Mouse (Mus musculus) frontal cortex, postnatal 25 days (tissue): ENCODE measurements around the gene Slc6a18.
"Not testable (repeated sequence)": the region's sequence is repeated elsewhere in the genome, so short reads cannot be mapped to it uniquely, and the experiment has no call there.

Experiments used
- DNase-seq, 2 experiments: peaks; one replicate each; pipeline ENCODE4 v3.0.0; 2022; ENCODE audit warnings: low spot score in 2 of 2

Slc6a18 gene

DNA sequence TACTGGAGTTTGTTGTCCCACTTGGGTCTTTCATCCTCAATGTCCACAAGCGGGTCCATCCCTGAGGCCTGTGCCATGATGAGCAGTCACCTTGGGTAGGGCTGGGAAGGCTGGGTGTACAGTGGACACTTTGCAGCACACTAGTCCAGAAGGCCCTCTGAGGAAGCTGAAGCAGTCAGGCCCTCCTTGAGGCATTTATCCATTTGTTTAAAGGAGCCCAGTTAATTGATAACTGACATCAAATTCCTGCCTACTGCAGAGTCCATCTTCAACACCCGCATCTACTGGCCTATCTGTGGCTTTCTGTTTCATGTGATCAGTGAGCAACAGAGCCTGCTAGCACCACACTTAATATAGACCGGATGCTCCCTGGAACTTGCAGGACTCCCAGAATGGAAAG lies at the start of gene Slc6a18:
Slc6a18 (minus strand) TSS at position 171 of the 400 bp plus-strand sequence.
- no peak for DNase-seq

DNA sequence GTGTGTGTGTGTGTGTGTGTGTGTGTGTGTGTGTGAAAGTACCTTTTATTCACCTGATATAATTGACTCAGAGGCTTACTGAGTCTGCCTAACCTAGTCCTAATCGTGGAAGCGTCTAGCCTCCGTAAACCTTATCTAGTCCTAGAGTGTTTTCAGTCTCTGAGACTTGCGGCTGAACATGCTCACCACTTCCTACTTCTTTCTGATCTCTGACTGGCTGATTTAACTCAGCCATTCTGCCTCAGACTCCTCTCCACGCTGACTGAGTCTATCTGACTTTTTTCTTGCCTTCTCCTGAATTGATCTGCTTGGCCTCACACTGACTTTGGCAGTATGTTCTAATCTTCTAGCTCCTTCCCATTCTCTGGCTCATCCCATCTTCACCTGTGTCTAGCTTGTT lies 47.5 kb upstream of the Slc6a18 start:
- DNase-seq = no peak

DNA sequence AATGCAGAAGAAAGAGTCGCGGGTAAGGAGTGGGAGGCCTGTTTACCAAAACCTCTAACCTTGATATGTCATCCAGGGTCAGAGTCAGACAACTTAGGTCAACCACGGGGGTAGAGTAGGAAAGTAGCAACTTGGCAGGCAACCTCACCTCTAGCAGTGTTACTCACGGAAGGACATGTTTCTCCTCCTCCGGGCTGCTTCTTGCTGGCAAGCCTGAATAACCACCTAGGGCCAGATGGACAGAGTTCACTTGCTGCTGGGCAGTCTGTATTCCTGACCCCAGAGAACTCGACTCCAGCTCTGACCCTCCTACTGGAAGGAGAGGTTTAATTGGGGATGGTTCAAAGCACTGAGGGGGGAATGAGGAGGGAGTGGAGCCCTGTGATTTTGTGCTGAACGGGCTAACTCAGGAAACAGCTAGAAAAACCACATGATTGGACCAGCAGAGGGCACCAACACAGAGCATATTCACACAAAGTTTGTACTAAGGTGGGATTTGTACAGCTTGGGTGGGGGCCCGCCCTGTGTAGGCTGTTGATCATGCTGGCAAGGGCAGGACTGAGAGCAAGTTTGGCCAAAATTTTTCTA lies 45.4 kb upstream of the Slc6a18 start:
- peak; percentile 30 to 49 for DNase-seq

DNA sequence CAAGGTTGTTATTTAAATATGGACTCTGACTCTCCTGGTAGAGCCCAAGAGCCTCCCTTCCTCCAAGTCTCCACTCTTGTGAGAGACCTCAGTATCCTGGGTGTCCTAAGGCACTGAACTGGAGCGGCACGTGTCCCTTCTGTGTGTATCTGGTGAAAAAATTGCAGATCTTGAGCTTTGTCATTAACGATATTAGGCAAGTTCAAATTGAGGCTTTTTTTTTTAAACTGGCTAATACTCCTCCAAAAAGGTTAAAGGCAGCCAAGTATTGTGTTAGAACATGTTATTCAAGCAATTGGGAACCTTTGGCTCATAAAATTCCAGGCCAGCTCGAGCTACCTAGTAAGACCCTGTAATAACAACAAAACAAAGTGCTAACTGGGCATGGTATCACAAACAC lies 42.4 kb upstream of the Slc6a18 start:
- DNase-seq = no peak

DNA sequence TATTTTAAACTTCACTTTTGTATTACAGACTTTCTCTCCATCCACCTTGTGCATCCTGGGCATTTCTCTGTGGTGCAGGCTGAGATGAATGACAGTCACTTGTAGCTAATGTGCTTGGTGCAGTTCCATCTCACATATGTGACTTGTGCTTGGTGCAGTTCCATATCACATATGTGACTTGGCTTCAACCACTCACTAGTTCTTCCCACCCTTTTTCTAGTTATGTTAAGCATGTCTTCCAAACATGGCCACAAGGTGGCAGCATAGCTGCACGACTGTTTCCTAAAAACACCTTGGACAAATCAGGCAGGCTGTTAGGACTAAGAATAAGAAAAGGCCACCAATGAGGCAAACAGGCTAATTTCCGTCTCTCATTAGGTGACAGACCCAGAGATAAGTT lies 40.4 kb upstream of the Slc6a18 start:
- DNase-seq = peak; percentile 83 to 86

DNA sequence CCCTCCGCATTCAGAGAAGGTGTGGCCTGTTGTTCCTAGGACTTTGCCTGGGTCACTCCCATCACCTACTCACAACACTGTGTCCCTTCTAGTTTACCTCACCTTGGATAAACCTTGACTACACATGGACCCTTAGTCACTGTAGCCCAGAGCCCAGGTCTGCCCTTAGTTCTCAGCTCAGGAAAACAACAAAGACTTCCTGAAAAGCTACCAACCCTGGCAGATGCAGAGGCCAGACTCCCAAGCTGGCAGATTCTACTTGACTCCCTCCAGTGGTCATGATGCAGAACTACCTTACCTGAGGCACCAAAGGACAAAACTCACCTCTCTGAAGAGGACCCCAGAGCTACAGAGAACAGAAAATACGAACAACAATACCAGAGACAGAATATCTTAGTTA lies 36.2 kb upstream of the Slc6a18 start:
- no peak for DNase-seq

DNA sequence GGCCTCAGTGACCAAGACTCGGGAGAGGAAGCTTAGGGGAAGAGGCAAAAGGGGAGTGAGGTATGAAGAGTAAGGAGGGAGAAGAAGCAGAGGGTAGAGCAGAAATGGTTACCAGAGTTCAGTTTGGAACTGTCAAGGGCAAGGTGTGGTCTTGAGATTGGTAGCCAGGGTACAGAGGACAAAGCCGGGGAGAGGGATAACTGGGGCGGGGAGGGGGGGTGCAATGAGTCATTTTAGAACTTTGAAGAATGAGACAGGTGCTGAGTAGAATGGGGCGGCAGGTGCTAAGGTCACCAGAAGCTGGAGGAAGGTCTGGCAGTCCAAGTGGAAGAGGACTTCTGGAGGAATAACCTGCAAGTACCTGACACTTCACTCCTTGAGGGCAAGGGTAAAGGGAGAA lies 35.4 kb upstream of the Slc6a18 start:
- no peak for DNase-seq

DNA sequence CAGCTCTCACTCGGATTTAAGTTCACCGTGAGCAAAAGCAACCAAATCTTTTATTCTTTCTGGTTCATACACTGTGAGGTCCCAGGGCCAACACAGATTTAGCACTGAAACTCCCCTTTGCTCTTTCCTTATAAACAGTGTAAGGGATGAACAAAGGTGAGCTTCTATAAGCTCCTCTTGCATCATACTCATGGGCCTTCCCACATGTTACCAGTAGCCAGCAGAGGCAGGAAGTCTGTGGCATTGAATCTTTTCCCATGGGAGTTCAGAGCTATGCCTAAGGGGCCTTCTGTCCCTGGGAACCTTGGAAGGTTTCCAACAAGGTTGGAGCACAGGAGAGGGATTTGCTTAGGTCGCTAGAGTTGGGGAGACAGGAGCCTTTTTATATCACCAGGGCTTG lies 34.4 kb upstream of the Slc6a18 start:
- no peak for DNase-seq

DNA sequence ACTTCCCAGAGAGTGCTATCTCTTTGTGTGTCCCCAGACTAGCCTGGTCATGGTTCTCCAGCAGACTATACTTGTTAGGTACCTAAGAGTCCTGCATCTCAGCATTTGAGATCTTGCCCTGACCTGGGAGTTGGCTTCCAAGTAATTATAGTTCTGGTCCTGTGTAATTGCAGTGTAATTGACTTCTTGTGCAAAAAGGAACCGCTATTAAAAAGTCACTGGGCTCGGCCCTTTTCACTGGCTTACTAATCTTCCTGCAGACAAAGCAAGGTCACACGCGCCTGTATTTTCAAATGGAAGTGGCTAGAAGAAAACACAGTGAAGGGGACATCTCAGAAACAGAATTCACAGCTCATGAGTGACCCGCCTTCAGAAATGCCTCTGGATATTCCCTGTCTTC lies 34.0 kb upstream of the Slc6a18 start:
- DNase-seq = no peak

DNA sequence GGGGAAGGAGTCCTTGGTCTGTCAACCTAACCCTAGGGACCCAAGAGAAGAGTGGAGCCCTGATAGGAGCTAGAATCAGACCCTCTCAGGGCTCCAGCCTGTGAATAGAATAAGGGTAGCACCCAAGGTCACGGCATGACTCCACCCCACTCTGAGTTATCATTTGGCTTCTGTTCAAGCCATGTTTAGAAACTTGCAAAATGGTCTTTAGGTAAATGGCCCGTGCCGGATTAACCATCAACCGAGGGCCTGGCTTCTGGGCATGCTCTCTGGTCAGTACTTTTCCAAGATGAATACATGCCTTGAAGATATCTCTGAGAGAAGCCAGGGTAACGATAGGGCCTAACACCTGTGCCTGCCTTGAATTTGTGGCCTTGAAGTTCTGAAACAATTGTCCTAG lies 33.4 kb upstream of the Slc6a18 start:
- DNase-seq = no peak

DNA sequence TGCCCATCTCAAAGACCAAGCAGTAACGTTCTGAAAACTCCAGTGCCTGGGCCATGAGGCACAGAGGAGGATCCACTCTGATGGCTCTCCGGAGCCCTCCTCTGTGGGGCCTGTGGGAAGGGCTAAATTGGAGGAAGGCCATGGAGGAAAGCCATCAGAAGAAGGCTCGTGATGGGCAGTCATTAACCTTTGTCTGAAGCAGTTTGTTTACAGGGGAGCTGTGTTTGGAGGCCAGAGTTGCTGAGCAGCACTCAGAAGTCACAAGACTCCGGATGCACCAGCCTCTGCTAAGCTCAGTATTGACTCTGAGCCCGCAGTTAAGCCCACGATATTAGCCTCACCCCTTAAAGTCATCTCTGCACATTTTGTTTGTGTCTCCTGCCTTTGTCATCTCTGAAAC lies 31.7 kb upstream of the Slc6a18 start:
- DNase-seq = no peak

DNA sequence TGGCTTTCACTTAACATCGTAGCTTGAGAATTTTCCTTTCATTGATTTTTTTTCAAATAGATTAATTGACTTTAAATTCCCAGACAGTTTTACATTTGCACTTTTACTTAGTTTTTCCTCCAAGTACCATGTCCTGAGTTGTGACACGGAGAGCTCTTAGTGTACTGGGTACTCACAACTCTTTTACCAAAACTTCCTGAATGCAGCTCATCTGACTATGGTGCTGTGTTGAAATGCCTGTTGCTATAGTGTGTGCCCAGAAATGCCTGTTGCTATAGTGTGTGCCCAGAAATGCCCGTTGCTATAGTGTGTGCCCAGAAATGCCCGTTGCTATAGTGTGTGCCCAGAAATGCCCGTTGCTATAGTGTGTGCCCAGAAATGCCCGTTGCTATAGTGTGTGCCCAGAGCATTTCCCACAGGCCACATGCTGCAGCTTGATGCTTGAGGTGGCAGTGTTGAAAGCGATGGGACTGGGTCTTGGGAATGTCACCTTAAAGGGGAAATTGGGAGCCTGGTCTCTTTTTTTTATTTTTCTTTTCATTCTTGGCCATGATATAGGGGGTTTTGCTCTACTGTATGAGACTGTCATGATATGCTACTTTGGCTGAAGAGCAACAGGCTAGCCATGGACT lies 27.0 kb upstream of the Slc6a18 start, which contains the start of gene Slc6a19:
Slc6a19 (minus strand) TSS at position 172 of the 632 bp plus-strand sequence.
- DNase-seq = no peak

DNA sequence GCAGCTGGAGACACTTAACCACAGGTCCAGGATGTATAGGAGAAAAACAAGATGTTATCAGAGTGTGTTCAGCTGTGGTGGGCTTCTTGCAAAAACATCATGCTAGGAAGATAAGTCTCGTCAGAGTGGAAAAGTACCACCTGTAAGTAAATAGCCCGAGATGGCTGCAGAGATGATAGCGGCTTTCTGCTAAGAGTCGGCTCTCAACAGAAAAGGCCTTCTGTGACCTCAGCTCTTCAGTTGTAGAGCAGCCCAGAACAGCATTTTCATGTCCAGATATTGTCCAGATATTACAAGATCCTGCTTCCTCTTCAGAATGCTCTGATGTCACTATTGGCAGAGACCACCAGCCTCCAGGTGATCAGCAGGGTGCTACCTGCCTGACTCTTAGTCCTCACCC lies 25.7 kb upstream of the Slc6a18 start:
- not testable (repeated sequence) for DNase-seq

DNA sequence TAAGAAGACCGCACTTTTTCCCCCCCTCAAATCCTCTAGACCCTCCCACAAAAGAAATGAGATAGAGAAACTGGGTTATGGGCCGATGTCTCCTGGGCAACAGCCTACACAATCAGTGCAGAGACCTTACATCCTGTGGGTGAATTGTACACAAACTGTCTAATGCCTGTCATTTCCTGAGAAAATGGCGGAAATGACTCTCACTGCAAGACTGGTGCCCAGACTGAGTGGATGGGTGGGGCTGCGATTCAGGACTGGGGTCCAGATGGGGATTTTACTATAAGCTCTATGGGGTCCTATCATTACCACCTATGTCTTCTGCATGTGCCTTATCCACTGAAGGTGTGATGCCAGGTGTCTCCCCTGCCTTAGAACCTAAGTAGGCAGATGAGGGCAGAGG lies 25.0 kb upstream of the Slc6a18 start:
- DNase-seq = no peak

DNA sequence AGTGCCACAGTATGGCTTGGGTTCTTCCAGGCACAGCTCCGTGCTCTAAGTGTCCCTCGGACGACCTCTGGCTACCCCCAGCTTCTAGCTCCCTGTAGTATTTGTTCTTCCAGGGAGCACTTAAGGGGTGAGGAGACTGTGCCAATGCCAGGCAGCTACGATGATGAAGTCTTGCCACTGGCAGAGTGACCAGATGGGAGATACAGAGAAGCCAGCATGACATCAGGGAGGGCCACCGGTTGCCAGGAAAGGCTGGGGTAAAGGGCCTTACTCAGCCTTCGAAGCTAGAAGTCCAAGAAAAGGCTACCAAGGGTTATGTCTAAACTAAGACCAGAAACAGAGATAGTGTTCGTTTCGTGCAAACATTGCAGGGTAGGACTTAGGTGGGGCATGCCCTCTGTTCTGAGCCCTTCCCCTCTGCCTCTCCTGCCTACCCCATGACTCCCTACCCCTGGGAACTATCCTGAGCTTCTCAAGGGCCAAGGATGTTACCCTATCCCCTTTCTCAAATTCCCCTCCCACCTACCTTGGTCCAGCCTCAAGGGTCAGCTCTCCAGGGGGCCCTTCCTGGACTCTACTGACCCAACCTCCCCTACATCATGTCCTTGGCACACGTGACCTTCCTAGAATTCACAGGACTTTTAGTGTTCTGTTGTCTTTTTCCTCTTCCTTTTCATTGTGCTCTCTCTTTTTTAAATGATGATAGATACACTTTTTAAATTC lies 23.5 kb upstream of the Slc6a18 start:
- no peak for DNase-seq

DNA sequence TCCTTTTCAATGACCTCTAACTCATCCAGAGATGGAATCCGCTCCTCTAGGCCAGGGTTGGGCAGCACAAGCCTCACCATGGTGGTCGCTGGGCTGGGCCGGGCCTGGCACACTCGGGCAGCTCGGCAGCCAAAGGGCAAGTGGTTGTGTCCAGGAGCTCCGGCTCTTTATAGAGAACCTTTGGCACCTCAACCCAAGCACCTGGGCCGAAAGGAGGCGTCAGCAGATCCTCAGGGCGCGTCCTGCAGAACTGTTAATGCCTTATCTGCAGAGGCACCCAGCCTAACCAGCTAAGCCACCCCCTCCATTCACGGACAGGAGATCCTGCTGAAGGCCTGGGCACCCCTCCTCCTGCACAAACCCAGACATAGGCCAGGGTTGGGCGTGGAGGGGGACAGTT lies 22.7 kb upstream of the Slc6a18 start:
- DNase-seq = no peak

DNA sequence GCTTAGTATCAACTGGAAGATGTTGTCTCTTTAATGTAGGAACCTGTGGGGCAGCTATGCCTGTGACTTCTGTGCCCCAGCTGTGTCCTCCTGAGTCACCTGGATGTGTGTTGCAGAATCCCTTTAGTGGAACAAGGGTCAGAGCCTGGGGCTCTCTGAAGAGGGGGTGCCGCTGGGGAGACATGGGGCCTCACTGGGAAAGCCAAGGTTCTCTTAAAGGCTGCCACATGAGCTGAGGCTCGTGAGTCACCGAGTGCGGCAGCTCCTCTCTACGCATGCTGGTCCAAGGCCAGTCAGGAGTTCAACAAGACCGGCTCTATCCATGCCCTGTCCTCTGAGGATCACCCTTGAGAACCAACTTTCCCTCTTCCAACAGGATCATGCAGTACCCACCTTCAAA lies 21.9 kb upstream of the Slc6a18 start:
- DNase-seq = no peak

DNA sequence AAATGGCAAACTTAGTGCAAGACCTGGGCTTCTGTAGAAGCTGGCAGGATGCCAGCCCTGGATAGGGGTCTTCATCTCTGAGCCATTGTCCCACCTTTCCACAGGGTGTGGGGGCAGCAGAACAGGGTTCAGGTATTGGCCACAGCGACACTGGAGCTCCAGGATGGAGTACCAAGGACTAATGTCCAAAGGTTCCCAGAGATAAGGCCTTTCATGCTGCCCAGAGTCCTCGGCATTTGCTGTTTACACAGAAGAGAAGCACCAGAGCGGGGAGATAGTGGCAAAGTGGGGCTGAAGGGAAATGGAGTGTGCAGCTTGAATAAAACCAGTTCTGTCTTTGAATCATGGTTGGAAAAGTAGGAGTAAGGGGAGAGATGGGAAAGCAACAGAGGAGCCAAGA lies 18.7 kb upstream of the Slc6a18 start:
- DNase-seq = no peak

DNA sequence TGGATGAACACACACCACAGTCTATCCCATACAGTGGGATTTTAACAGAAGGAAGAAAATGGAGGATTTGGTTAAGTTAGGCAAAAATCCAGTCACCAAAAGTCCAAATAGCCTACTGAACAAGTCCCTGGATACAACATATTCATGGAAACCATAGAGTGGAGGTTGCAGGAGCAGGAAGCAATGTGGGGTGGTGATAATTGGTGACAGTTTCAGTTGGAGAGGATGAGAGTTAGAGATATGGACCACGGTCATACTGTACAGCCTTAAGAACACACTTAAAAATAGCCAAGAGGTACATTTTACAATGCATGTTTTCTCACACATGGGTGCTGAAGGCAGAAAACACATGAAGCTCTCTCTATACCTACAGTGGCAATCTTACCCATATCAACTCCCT lies 17.1 kb upstream of the Slc6a18 start:
- DNase-seq = no peak

DNA sequence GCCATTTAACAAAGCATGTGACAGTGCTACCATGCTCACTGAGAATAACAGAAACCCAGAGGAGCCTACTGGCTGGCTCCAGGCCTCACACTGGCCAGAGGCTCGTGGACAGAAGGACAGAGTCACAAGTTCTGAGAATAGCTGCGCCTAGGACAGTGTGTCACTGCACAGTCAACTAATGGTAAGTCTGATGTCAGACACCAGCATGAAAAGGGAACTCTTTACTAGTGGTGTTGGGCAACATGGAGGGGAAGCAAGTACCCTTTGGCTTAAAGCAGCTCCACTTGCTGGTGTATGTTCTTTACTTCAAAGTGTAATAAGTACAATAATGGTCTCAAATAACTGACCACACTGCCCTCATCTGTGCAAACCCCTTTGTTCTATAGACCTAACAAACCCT lies 15.5 kb upstream of the Slc6a18 start:
- no peak for DNase-seq

DNA sequence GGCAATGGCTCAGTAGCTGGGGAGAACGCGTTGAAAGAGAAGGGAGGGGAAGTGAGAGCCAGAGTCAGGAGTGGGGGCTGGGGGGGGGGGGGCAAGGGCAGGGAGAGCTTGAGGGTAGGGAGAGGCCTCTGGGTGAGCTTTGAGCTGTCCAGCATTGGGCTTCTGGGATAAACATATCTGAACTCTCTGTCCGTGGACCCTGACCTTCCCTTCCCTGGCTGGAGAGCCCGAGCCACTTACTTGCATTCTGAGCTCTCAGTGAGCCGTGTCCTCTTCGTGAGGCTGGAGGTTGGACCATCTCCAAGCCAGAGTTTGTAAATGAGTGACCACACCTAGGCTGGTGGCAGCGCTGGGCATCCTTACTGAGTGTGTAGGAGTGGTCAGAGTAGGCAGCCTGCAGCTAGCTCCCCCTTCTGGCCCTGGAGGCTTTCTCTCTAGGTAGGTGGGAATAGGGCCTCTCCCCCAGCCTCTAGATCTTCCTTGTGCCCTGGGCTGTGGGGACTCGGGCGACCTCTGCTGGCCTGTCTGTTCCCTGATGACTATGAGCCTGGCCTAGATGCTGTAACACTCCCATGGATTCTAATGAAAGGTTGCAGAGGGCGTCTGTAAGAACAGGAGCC lies 14.5 kb upstream of the Slc6a18 start:
- DNase-seq = peak; percentile 30 to 50

DNA sequence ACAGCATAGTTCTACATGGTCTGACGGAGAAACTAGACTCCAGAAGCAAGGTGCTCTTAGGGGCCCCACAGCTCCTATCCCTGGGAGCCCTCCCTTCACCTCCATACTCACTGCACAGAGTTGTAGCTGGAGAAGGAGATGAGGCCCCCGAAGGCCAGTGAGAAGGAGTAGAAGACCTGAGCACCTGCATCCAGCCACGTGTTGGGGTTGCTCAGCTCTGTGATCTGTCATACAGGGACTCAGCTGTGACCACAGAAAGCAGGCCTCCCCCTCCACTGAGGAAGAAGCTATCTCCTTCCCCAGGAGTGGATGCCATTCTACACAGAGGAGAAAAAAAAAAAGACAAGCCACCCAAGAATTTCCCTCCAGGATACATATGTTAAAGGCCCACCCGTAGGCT lies 11.1 kb upstream of the Slc6a18 start:
- no peak for DNase-seq

DNA sequence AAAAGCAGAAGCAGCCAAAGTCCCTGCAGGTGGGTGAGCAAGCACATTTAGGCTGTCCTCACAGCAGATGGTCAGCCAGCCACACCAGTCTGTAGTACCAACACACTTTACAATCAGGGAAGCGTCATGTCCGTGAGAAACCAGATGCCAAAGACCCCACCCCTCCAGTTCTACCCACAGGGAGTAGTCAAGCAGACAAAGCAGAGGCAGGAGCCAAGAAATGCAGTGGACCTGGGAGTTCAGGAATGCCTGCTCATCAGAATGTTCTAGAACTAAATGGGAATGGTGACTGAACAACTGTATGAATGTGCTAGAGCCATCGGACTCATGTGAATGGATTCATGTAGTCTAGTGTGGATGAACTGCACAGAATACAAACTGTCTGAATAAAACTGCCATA lies 9.8 kb upstream of the Slc6a18 start:
- no peak for DNase-seq
